Mouse (Mus musculus) kidney, postnatal 0 days (tissue): ENCODE data around the gene Slc16a10. TPM values are rescaled to one million over a fixed set of nuclear protein-coding genes. Genes with fewer than 3 reads are reported as not detected.

Experiments
- ATAC-seq: fragments of 200-750 bp; cut with Nextera tagmentation; replicated peaks from 2 replicates; pipeline ENCODE4 v1.8.0; 2017; ENCODE audit warnings: low read depth, moderate number of reproducible peaks, moderate TSS enrichment, moderate library complexity; ENCODE audit not compliant: low FRiP score
- DNase-seq: peaks from one replicate; pipeline ENCODE4 v3.0.0-alpha.2; 2016; ENCODE audit warnings: low spot score
- H3K27ac ChIP-seq: fragments of 300-500 bp; sonication (generic); 2 replicates; pipeline ENCODE4 v1.5.1; 2014; ENCODE audit warnings: mild to moderate bottlenecking
- H3K27me3 ChIP-seq: fragments of 300-500 bp; sonication (generic); 2 replicates; pipeline ENCODE4 v1.6.1; 2014; ENCODE audit warnings: low read length, mixed read lengths; ENCODE audit not compliant: insufficient read depth
- H3K36me3 ChIP-seq: fragments of 300-500 bp; sonication (generic); 2 replicates; pipeline ENCODE4 v1.6.1; 2014; ENCODE audit warnings: low read length, mixed read lengths; ENCODE audit not compliant: insufficient read depth
- H3K4me1 ChIP-seq: fragments of 300-500 bp; sonication (generic); replicated peaks from 2 replicates; pipeline ENCODE4 v1.6.1; 2014; ENCODE audit warnings: antibody characterized with exemption, low read length, mixed read lengths; ENCODE audit not compliant: insufficient read depth
- H3K4me2 ChIP-seq: fragments of 300-500 bp; sonication (generic); 2 replicates; pipeline ENCODE4 v1.6.1; 2014; ENCODE audit warnings: mild to moderate bottlenecking, low read length, moderate library complexity, mixed read lengths
- H3K4me3 ChIP-seq: fragments of 300-500 bp; sonication (generic); replicated peaks from 2 replicates; pipeline ENCODE4 v1.5.1; 2014; ENCODE audit warnings: low read depth, low read length
- H3K9ac ChIP-seq: fragments of 300-500 bp; sonication (generic); 2 replicates; pipeline ENCODE4 v1.6.1; 2014; ENCODE audit warnings: low read depth, low read length
- H3K9me3 ChIP-seq: fragments of 300-500 bp; sonication (generic); replicated peaks from 2 replicates; pipeline ENCODE4 v1.6.1; 2016; ENCODE audit warnings: low read length, inconsistent platforms, mixed read lengths
- CTCF ChIP-seq: IDR thresholded peaks from 2 replicates; pipeline ENCODE4 v1.5.1; 2016; ENCODE audit warnings: antibody characterized with exemption, low read depth, mild to moderate bottlenecking, moderate library complexity
- WGBS: fragments of 180-500 bp; shearing (Covaris S2); extraction: QIAGEN DNeasy Blood & Tissue Kit; methylation state at CpG from one replicate; pipeline ENCODE4 v1.1.7; 2014; 5-methylcytosine and 5-hydroxymethylcytosine counted together
- polyA plus RNA-seq: library from polyadenylated mRNA; unstranded; fragments of >200 nt; fragmentation: Nextera tagmentation; extraction: Ambion mirVana; gene quantifications from 2 replicates; pipeline ENCODE4 v1.2.1, GENCODE M21; 2015

The Slc16a10 gene
- polyA plus RNA-seq, 1 experiment from 2014 or later, result 10.0 TPM

DNA sequence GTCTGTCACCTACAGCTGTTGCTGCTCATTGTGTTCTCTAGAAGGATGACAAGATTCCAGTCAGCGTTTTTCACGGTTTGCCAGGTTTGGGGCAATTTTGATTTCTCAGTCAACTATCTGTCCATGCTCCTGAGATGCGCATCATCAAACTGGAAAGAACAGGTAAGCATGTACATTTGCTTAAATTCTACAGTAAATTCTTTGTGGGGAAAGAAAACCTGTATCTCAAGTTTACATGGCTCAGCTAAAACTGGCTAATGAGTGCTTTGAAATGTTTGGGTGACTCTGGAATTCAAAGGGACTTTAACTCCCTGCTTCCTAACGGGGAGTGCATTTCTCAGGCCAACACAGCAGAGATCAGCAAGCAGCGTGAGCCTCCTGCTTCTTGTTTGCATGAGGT, 80.1 kb downstream of the Slc16a10 start:
- H3K4me3 ChIP-seq, result no peak overlapping the region
- H3K4me2 ChIP-seq, result no peak overlapping the region
- no peaks in the 10 kb centered on the region for H3K9me3 ChIP-seq
- no peaks in the 10 kb centered on the region for H3K27me3 ChIP-seq
- DNase-seq (no peak), ATAC-seq (no peak)
- WGBS, result 74% methylated on average over 5 of the region's 5 CpGs
- peaks cover 9% of the 10 kb centered on the region; the same call in 1 of the 2 replicates for H3K4me1 ChIP-seq
- no peak overlapping the region for H3K9ac ChIP-seq
- no peak for TF ChIP-seq CTCF
- peak overlapping the region; percentile 79 for H3K27ac ChIP-seq
- H3K36me3 ChIP-seq, result no peaks in the 10 kb centered on the region

DNA sequence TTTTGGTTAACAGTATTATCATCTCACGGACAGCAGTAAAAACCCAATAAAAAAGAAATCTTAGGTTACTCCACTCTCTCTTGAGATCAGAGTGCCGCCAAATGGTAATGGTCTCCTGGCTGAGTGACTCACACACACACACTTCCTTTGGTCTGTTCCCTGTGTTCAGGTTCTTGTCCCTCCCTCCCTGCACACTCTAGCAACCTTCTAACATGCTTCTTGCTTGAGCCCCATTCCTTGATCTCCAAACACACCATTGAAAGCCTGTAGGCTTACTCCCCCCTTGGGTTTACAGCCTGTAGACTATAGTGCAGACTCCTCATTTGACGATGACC, 83.3 kb downstream of the Slc16a10 start:
- Histone ChIP-seq H3K4me3 (no peak overlapping the region), H3K4me1 (peaks cover 9% of the 10 kb centered on the region; the same call in 1 of the 2 replicates), H3K36me3 (no peaks in the 10 kb centered on the region), H3K27me3 (no peaks in the 10 kb centered on the region), H3K4me2 (no peak overlapping the region), H3K27ac (peak overlapping the region; percentile 68), H3K9me3 (no peaks in the 10 kb centered on the region), H3K9ac (no peak overlapping the region)
- DNase-seq (no peak), ATAC-seq (no peak)
- TF ChIP-seq CTCF, result no peak
- 34% methylated on average over 3 of the region's 3 CpGs for WGBS

DNA sequence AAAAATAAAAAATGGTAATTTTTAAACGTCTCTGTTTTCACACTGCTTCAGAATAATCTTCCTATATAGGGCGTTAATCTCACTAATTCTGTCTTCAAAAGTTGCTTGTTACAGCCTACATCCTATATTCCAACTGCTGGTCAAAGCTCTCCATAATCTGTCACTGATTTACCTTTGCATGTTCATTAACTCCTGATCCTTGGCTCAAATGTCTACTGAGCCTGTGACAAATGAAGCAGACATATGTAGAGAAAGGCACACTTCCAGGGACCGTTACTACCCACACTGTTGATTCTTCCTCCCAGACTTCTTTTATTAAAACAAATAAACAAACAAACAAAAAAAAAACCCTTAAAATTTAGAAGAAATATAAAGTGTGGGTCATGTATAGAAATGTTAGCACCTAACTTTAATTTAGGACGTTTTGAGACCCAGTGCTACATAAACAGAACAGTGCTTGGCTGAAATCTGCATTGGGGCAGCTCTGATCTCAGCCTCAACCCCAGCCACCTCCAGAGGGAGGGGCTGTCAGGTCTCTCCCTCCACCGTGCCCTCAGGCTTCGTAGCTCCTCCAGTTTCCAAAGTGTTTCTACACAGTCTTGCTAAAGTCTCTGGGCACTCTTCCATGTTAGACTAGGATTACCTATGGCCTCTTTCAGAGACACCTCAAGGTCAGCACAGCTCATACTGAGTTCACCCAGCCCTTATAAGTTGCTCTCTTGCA, 83.8 kb downstream of the Slc16a10 start:
- WGBS, result 33% methylated on average over 6 of the region's 6 CpGs
- H3K27ac ChIP-seq, result peak overlapping the region; percentile 68
- DNase-seq, result no peak

DNA sequence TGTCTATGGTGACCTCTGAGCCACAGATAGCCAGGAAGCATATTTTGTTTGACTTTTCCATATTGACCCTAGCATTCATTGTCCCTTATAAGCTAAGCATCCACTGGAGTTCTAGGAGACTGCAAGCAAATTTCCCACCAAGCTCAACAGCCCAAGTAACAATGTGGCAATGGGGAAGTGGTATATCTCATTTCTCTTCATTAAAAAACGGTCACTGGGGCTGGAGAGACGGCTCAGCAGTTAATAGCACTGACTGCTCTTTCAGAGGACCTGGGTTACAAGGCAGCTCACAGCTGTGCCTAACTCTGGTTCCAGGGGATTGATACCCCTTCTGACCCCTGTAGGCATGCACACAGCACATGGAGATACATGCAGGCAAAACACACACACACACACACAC, 84.4 kb downstream of the Slc16a10 start:
- Histone ChIP-seq H3K4me3 (no peak overlapping the region), H3K4me1 (peaks cover 9% of the 10 kb centered on the region; the same call in 1 of the 2 replicates), H3K4me2 (no peak overlapping the region), H3K27me3 (no peaks in the 10 kb centered on the region), H3K27ac (no peak overlapping the region), H3K9ac (no peak overlapping the region), H3K36me3 (no peaks in the 10 kb centered on the region), H3K9me3 (no peaks in the 10 kb centered on the region)
- no peak for TF ChIP-seq CTCF
- no peak for DNase-seq
- ATAC-seq, result no peak
- 47% methylated on average over 2 of the region's 2 CpGs for WGBS

More for the DNA sequence above, 83.8 kb downstream of the Slc16a10 start:
- no peak overlapping the region for H3K4me2 ChIP-seq
- H3K4me1 ChIP-seq, result peaks cover 9% of the 10 kb centered on the region; the same call in 1 of the 2 replicates
- ATAC-seq, result no peak; the same call in 1 of the 2 replicates
- no peak overlapping the region for H3K4me3 ChIP-seq
- no peaks in the 10 kb centered on the region for H3K9me3 ChIP-seq
- no peak overlapping the region for H3K9ac ChIP-seq
- no peaks in the 10 kb centered on the region for H3K27me3 ChIP-seq
- H3K36me3 ChIP-seq, result no peaks in the 10 kb centered on the region
- TF ChIP-seq CTCF, result no peak

DNA sequence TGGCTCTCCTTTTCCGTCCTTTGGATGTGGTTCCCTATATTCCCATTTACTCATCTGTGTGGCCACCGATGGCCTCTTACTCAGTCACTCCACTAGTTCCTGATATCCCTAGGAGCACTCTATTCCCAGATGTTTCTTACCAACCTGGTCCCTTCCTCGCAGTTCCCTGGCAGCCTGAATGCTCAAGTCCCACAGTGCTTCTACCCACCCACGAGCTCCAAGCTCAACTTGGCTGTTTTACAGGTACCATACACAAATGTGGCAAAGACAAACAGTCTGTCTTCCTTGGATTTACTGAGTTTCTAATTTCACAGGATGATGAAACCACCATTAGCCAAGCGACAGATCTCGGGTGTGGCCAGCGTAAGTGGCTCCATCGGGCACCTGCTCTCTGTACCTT, 87.6 kb downstream of the Slc16a10 start:
- no peaks in the 10 kb centered on the region for H3K9me3 ChIP-seq
- ATAC-seq, result no peak
- no peak overlapping the region for H3K4me3 ChIP-seq
- H3K4me1 ChIP-seq, result peaks cover 9% of the 10 kb centered on the region; the same call in 1 of the 2 replicates
- WGBS, result 82% methylated on average over 8 of the region's 8 CpGs
- H3K4me2 ChIP-seq, result no peak overlapping the region
- no peak for DNase-seq
- no peak for TF ChIP-seq CTCF
- no peak overlapping the region for H3K27ac ChIP-seq
- no peak overlapping the region for H3K9ac ChIP-seq
- H3K36me3 ChIP-seq, result no peaks in the 10 kb centered on the region
- no peaks in the 10 kb centered on the region for H3K27me3 ChIP-seq

DNA sequence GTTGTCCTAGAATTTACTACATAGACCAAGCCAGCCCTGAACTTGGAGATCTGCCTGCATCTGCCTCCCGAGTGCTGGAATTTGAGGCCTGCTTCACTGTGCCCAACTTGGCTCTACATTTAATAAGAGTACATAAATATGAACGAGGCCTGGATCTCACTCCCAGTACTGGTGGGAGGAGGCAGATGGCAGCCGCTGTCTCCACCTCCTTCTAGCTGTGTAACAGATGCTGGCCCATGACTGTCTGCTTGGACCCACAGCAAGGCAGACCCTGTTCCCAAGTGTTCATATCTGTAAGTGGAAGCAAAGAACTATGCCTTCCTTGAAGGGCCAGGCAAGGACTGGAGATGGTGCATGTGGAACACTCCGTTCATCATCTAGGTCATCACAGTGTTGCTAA, 88.2 kb downstream of the Slc16a10 start:
- Histone ChIP-seq H3K36me3 (no peaks in the 10 kb centered on the region), H3K27me3 (no peaks in the 10 kb centered on the region), H3K9ac (no peak overlapping the region), H3K4me3 (no peak overlapping the region), H3K27ac (no peak overlapping the region), H3K4me2 (no peak overlapping the region), H3K9me3 (no peaks in the 10 kb centered on the region), H3K4me1 (peaks cover 7% of the 10 kb centered on the region; the same call in 1 of the 2 replicates)
- no peak for TF ChIP-seq CTCF
- ATAC-seq (no peak), DNase-seq (no peak)
- 84% methylated on average over 4 of the region's 4 CpGs for WGBS
